Mouse (Mus musculus): Measurements from ENCODE around the gene Cd80. TPM values are rescaled to one million over a fixed set of nuclear protein-coding genes. Genes with fewer than 3 reads are reported as not detected.

The Cd80 gene
- total RNA-seq (2012; rRNA removed) (0.04 and 0.07 TPM in 2 replicates), polyA plus RNA-seq (2012; ENCODE audit: insufficient read depth in 1 of 2, insufficient read length in 2 of 2, low read depth in 1 of 2, low replicate concordance in 2 of 2, missing spikeins in 1 of 2) (under 1 TPM in 1 of 2 experiments, not detected in 1; 0.38 TPM)

DNA sequence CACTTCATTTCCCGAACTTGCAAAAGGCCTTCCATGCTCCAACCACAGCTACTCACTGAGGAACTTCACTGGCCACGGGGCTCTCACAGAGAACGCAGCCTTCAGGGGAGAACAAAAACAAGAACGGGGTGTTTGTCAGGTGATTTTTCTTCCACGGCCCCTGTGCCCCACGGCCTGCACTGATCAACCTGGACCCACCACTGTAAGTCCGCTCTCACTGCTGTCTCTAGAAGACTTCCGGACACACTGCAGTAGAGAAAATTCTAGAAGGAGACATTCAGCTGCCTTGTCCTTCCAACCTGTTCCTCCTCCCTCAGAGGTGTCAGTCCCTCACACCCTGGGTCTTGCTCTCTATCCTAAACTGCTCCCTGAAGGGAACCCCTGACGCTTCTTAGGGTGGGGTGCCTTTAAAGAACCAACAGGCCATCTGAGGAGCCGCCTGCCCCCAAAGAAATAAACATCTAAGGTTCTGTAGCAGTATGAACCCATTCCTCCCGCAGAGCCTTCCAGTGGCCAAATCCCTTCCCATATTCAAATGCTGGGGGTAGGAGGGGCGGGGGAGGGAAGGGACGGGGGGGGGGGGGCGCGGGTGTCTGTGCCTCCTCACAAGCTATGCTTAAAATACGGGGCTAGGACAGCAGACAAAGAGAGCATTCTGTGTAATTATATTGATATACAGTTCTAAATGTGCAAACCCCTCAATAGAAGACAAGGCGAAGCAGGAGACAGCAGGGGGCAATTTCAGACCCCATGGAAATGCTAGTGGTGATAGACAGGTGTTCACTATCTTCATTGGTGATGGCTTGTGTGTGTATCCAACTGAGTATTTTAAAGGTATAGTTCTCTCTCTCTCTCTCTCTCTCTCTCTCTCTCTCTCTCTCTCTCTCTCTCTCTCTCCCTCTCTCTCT is at the start of gene Cd80:
TSS of gene Cd80 (plus strand) at position 51 of the 908 bp plus-strand sequence.
- peaks cover 13% of the 10 kb centered on the region for H3K79me2 ChIP-seq (ENCODE audit: control insufficient read depth, insufficient read depth, low read length, poor library complexity)
- H3K9ac ChIP-seq (ENCODE audit: control insufficient read depth, low read depth, low read length, poor library complexity, severe bottlenecking), result no peak within 1 kb of the TSS; the same call in 1 of the 2 replicates
- no peak for DNase-seq (ENCODE audit: low read depth, low spot score)
- no peak within 1 kb of the TSS for H3K4me3 ChIP-seq (ENCODE audit: control insufficient read depth in 1 of 2, insufficient read depth in 1 of 2, low read depth in 2 of 2, low read length in 2 of 2)
- peaks cover 0 to 22% of the 10 kb centered on the region in 2 experiments; a peak in 2 of 4 replicates for H3K36me3 ChIP-seq (ENCODE audit: control insufficient read depth in 1 of 2, insufficient read depth in 2 of 2, low read length in 2 of 2)
- no peak for TF ChIP-seq RCOR1 (IDR thresholded peaks at IDR 0.05; ENCODE audit: low read depth, low read length)
- H3K27ac ChIP-seq (ENCODE audit: control insufficient read depth, low read depth, low read length), result peak within 1 kb of the TSS; percentile 66; the same call in 1 of the 2 replicates
- peaks cover 3 to 26% of the 10 kb centered on the region in 2 experiments for H3K4me1 ChIP-seq (ENCODE audit: control insufficient read depth in 1 of 2, insufficient read depth in 2 of 2, low read length in 2 of 2)
- no peaks in the 10 kb centered on the region for H3K9me3 ChIP-seq (replicated peaks; ENCODE audit: insufficient read depth, low read length)
- H3K27me3 ChIP-seq (ENCODE audit: control insufficient read depth in 1 of 2, insufficient read depth in 2 of 2, low read length in 2 of 2), result no peaks in the 10 kb centered on the region

DNA sequence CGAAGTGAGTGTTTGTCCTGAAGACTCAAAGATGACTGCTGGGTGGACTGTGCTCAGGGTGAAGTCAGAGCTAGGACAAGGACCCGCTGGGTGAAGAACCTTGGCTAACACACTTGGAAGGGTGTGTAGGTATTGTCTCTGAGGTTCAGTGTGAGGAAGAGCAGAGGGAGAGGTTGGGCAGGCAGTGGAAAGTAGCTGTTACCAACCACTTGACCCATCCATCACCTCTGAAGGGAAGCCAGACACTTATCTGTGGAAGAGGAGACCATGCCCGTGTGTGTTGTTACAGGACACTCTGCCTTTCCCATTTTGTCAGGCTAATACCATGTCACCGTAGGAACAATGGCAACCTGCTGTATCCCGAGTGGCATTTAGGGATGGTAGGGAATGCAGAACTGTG is 49.1 kb upstream of the Cd80 start:
- no peaks in the 10 kb centered on the region for H3K79me2 ChIP-seq (ENCODE audit: control insufficient read depth, insufficient read depth, low read length, poor library complexity)
- H3K4me3 ChIP-seq (ENCODE audit: control insufficient read depth in 1 of 2, insufficient read depth in 1 of 2, low read depth in 2 of 2, low read length in 2 of 2), result no peak overlapping the region
- no peak for TF ChIP-seq CTCF (IDR thresholded peaks at IDR 0.05 in 2 of 3, conservative IDR thresholded peaks at IDR 0.05 in 1 of 3; ENCODE audit: control insufficient read depth in 1 of 3, insufficient read depth in 1 of 3, low read depth in 2 of 3, low read length in 3 of 3, poor library complexity in 1 of 3, severe bottlenecking in 1 of 3)
- no peak for TF ChIP-seq SMC3 (IDR thresholded peaks at IDR 0.05; ENCODE audit: low read depth, low read length)
- TF ChIP-seq MAFK (IDR thresholded peaks at IDR 0.05; ENCODE audit: borderline replicate concordance, low read depth, low read length), result no peak
- no peak for TF ChIP-seq POLR2A (IDR thresholded peaks at IDR 0.05; ENCODE audit: control insufficient read depth in 1 of 2, insufficient read depth in 1 of 2, low read depth in 1 of 2, low read length in 2 of 2, poor library complexity in 1 of 2)
- no peak for TF ChIP-seq E2F4 (IDR thresholded peaks at IDR 0.05; ENCODE audit: borderline replicate concordance, low read depth, low read length)
- TF ChIP-seq USF2 (IDR thresholded peaks at IDR 0.05; ENCODE audit: borderline replicate concordance in 1 of 2, insufficient read depth in 1 of 2, low read depth in 1 of 2, low read length in 2 of 2), result no peak
- no peak for TF ChIP-seq MEF2A (IDR thresholded peaks at IDR 0.05; ENCODE audit: extremely low read depth, insufficient replicate concordance, low read depth, low read length, poor library complexity, severe bottlenecking)
- no peak for TF ChIP-seq ZKSCAN1 (IDR thresholded peaks at IDR 0.05; ENCODE audit: low read depth, low read length)
- TF ChIP-seq MYB (IDR thresholded peaks at IDR 0.05; ENCODE audit: low read depth, low read length), result no peak
- TF ChIP-seq MYC (IDR thresholded peaks at IDR 0.05; ENCODE audit: low read depth, low read length), result no peak
- TF ChIP-seq RCOR1 (IDR thresholded peaks at IDR 0.05; ENCODE audit: low read depth, low read length), result no peak
- TF ChIP-seq EP300 (IDR thresholded peaks at IDR 0.05; ENCODE audit: low read depth in 1 of 2, low read length in 2 of 2), result no peak
- TF ChIP-seq JUND (IDR thresholded peaks at IDR 0.05; ENCODE audit: low read depth, low read length), result no peak
- TF ChIP-seq BHLHE40 (IDR thresholded peaks at IDR 0.05; ENCODE audit: borderline replicate concordance, low read depth, low read length), result no peak
- no peak for TF ChIP-seq ZNF384 (IDR thresholded peaks at IDR 0.05; ENCODE audit: low read depth, low read length)
- TF ChIP-seq POLR2AphosphoS2 (IDR thresholded peaks at IDR 0.05; ENCODE audit: low read length), result no peak
- no peak for TF ChIP-seq ZMIZ1 (IDR thresholded peaks at IDR 0.05; ENCODE audit: low read depth, low read length)
- TF ChIP-seq ETS1 (IDR thresholded peaks at IDR 0.05; ENCODE audit: low read depth, low read length), result no peak
- TF ChIP-seq CHD2 (IDR thresholded peaks at IDR 0.05; ENCODE audit: low read length), result no peak
- TF ChIP-seq UBTF (IDR thresholded peaks at IDR 0.05; ENCODE audit: borderline replicate concordance, insufficient read depth, low read depth, low read length), result no peak
- no peak overlapping the region for H3K27ac ChIP-seq (ENCODE audit: control insufficient read depth, low read depth, low read length)
- H3K36me3 ChIP-seq (ENCODE audit: control insufficient read depth in 1 of 2, insufficient read depth in 2 of 2, low read length in 2 of 2), result no peaks in the 10 kb centered on the region; a peak in 1 of 4 replicates
- H3K4me1 ChIP-seq (ENCODE audit: control insufficient read depth in 1 of 2, insufficient read depth in 2 of 2, low read length in 2 of 2), result peaks cover 0 to 13% of the 10 kb centered on the region in 2 experiments; a peak in 2 of 4 replicates
- no peak overlapping the region for H3K9ac ChIP-seq (ENCODE audit: control insufficient read depth, low read depth, low read length, poor library complexity, severe bottlenecking)
- H3K9me3 ChIP-seq (replicated peaks; ENCODE audit: insufficient read depth, low read length), result no peaks in the 10 kb centered on the region
- H3K27me3 ChIP-seq (ENCODE audit: control insufficient read depth in 1 of 2, insufficient read depth in 2 of 2, low read length in 2 of 2), result no peaks in the 10 kb centered on the region
- no peak for DNase-seq (ENCODE audit: low read depth, low spot score)
